Mouse (Mus musculus): ENCODE measurements around the gene Retsat.

The Retsat gene

DNA sequence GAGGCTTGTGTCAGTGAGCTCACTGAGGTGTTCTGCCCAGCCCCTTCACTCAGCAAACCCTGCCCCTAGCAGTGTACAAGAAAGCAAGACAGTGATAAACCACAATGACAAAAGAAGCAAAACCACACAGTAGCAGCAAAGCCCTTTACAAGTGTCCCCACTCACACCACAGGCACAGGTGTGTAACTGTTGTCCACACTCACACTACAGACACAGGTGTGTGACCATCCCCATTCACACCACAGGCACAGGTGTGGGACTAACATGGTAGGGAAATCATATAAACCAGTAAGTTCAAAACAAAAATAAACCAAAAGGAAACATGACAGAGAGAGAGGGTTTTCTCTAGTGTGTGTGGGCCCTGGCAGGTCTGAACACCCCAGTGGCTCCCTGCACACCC lies 10.0 kb upstream of the Retsat start:
- DNase-seq (ENCODE audit: extremely low spot score, low spot score) = no peak

DNA sequence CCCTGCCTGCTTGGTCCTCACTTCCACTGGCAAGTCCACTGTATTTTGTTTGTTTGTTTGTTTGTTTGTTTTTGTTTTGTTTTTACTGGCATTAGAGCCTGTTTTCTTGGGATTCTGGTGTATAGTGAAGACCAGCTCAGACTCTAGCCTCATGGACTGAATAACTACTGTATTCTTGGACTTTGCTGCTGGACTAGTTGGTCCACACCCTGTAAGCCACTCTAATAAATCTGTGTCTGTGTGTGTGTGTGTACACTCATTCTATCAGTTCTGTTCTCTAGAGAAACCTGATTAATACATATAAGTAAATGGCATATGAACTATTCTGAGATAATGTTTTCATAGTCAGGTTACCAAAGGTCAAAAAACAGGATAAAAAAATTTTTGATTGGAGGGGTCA lies 8.2 kb upstream of the Retsat start:
- no peak for DNase-seq (ENCODE audit: extremely low spot score, low spot score)

- no peak for DNase-seq (ENCODE audit: extremely low spot score, low spot score)
Observed at GRCm38 (mm10) chr6:72593011-72593803, 5.1 kb upstream of the Retsat start.

GRCm38 (mm10) chr6:72593914-72594313 lies 4.4 kb upstream of the Retsat start:
- DNase-seq (ENCODE audit: extremely low spot score, low spot score) = no peak

GRCm38 (mm10) chr6:72597083-72597874 lies 996 bp upstream of the Retsat start:
- no peak for DNase-seq (ENCODE audit: extremely low spot score, low spot score)

DNA sequence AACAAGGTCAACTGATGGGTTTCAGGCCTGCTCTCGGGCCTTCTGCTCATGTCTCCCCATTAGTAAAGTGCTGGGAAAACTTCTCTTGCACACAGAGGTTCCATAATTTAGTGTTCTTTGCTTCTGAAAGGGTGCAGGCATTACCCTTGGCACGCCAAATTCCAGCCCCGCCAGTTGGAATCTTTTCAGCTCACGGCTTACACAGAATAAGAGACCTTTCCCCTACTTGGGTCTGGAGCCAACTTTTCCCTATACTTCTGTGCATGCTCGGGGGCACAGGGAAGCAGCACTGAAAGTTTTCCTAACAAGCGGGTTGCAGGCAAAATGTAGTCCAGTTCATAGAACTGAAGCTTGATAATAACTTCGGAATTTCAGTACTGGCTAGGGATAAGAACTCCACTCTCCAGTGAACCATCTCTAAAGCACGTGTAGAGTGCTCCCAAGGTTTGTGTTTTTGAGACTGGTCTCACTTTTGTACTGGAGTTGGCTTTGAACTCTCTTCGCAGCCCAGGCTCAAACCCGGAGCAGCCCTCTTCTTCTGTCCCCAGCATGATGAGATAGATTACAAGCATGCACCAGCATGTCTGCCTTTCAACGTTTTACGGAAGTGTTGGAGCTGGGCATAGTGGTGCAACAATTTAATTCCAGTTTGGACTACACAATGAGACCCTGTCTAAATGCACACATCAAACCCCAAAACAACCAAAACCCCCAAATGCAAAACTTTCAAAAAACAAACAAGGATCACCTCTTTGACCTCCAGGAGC lies 699 bp downstream of the Retsat start:
- no peak for DNase-seq (ENCODE audit: extremely low spot score, low spot score)

DNA sequence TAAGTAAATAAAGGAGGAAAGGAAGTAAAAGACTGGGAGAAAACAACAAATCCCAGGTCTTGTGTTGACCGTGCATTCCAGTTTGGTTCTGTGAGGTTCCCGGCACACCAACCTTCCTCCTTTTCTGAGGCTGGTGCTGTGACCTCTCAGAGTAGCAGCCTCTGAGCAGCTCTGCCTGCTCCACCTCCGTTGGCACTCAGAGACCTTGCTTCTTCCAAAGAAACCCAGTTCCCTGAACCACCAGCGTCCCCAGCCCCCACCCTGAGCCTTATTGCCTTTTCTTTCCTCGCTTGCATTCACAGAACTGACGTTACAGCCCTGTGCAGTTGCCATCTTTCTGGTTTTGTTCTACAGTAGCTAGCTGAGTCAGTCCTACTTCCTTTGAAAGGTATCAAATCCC lies 1.9 kb downstream of the Retsat start:
- no peak for DNase-seq (ENCODE audit: extremely low spot score, low spot score)

- DNase-seq (ENCODE audit: extremely low spot score, low spot score) = no peak
Observed at GRCm38 (mm10) chr6:72600771-72601170, 2.5 kb downstream of the Retsat start.

- DNase-seq (ENCODE audit: extremely low spot score, low spot score) = peak; percentile 69
Observed at GRCm38 (mm10) chr6:72601732-72602131, 3.5 kb downstream of the Retsat start.

GRCm38 (mm10) chr6:72604066-72604465 lies 5.8 kb downstream of the Retsat start:
- DNase-seq (ENCODE audit: extremely low spot score, low spot score) = no peak

- DNase-seq (ENCODE audit: extremely low spot score, low spot score) = no peak
Observed at GRCm38 (mm10) chr6:72607060-72607459, 8.8 kb downstream of the Retsat start.

- DNase-seq (ENCODE audit: extremely low spot score, low spot score) = no peak
Observed at GRCm38 (mm10) chr6:72607676-72608075, 9.4 kb downstream of the Retsat start.

GRCm38 (mm10) chr6:72608662-72609184 lies 10.4 kb downstream of the Retsat start:
- DNase-seq (ENCODE audit: extremely low spot score, low spot score) = no peak

- DNase-seq (ENCODE audit: extremely low spot score, low spot score) = no peak
Observed at GRCm38 (mm10) chr6:72610261-72610660, 12.0 kb downstream of the Retsat start.

- DNase-seq (ENCODE audit: extremely low spot score, low spot score) = no peak
Observed at GRCm38 (mm10) chr6:72615151-72615550, 16.9 kb downstream of the Retsat start.

DNA sequence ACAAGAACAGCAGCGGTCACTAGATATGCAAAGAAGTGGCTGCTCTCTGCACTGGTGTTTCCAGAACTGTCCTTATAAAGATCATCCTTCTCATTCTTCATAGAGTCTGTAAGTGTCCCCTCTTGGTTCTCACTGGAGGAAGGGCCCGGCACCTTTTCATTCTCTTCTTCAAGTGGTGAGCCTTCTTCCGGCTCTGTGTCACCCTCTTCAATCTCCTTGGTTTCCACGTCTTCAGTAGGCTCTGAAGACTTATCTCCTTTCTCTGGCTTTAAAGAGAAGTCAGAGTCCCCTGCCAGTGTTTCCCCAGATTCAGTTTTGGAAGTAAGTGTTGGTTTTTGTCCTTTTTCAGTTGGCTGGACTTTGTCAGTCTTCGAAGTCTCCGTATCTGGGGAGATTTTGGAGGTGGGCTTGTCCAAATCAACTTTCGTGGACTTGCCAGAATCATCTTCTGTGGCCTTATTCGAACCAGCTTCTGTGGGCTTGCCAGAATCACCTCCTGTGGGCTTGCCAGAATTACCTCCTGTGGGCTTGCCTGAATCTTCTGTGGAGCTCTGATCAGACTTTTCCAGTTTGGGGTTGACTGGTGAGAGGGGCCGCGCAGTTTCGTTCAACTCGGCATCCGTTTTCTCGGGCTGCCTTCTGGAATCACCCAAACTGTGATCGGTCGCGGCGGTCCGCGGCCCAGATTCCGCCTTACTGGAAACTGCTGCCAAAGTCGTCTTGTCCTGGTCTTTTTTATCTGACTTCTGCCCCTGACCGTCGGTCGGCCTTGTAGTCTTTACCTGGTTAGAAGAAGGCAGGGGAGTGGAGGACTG lies 17.5 kb downstream of the Retsat start:
- no peak for DNase-seq (ENCODE audit: extremely low spot score, low spot score)

DNA sequence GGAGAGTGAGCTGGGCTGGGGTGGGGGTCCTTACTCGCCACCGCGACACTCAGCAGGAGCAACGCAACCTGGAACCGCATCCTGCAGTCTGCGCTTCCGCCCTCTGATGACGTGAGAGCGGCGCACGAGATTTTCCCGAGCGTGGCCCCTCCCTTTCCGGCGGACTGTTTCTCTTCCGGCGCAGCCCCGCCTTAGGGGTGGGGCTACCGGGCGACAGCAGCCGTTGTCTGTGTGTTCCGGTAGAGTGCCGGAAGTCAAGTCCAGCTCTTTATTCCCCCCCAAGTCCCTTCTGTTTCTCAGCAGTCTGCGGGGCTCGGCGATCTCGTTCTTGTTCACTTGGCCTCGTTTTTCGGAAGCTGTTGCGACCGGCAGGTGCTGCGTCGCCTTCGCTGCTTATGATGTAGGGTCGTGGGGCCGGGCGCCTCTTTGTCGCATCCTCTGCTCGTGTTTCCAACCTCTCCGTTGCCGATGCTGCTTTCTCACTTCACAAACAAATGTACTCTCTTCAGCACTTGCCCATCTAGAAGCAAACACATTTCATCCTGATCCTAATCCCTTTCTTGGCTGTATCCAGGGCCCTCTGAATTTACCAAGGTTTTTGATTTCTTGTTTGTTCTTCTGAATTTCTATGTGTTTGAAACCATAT lies 18.5 kb downstream of the Retsat start, which contains the start of gene Tgoln1:
Gene Tgoln1 (minus strand): TSS at position 358 of the 646 bp plus-strand sequence.
- DNase-seq (ENCODE audit: extremely low spot score, low spot score) = peak; percentile 92

DNA sequence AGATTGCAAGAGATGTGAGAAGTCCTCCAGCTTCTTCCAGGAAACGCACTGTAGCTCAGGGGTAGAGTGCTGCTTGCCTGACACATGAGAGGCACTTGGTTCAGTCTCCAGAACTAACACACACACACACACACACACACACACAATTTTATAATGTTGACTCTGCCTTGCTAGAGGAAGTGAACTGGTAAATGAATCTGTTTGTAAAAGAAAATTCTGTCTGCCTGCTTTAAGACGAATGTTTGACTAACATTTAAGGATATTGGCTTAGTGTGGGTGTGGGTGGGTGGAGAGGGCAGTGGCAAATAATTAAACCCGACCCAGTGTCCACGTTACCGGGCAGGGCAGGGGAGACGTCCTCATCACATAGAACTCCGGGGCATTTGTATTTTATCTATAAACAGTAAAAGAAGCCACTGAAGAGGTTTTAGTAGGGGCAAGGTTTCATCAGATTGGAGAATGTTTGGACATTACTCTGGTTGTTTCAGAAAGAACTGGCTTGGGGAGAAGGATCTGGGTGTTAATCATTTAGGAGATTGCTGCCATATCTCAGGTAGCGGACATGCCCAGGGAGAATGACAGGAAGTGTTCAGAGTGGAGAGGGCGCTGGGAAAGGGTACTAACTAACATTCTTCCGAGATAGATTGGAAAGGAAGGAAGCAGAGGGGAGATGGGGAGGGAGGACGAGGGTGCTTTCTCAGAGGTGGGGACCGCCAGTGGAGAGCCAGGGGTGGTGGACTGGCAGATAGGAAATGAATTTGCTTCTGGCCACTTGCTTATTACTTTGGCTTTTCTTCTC lies 21.7 kb downstream of the Retsat start:
- DNase-seq (ENCODE audit: extremely low spot score, low spot score) = no peak

- DNase-seq (ENCODE audit: extremely low spot score, low spot score) = no peak
Observed at GRCm38 (mm10) chr6:72620920-72621319, 22.6 kb downstream of the Retsat start.

Measured in neural tube, embryonic 10.5 days (tissue).